Mouse (Mus musculus): ENCODE measurements around the gene Gpr162.

GRCm38 (mm10) chr6:124860511-124860910, 3.3 kb downstream of the Gpr162 start:
- TF ChIP-seq CTCF (IDR thresholded peaks at IDR 0.05) = no peak
- TF ChIP-seq EP300 (IDR thresholded peaks at IDR 0.05) = no peak

Data from lung, postnatal 0 days (tissue).